ENCODE assay signal across 14 mouse cellular contexts in the genomic region with DNA sequence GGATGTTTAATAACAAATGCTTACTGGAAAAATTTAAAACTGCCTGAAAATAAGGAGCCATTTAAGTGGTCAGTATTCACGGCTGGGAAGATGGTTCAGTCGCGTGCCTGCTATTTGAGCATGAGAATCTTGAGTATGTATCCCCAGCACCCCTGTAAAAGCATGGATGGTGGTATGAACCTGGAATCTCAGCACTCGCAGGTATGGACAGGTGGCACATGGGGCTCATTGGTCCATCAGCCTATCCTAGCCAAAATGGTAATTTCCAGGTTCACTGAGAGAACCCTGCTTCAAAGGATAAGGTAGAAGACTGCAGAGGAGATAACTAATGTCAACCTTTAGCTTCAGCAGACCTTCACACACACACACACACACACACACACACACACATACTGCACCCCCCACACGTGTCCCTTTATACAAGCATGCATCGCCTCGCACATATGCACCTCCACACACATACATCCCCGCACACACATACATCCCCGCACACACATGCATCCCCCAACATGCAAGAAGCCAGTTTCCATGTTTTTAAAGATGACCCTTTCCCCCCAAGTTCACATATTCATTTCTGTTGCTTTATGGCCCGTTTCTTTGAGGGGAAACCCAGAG. TPM values are rescaled to one million over a fixed set of nuclear protein-coding genes. Genes with fewer than 3 reads are reported as not detected.
DNase-seq lines count a peak whose midpoint lies in the region; ATAC-seq and TF ChIP-seq lines count a peak whose summit lies in the region.
"Had no signal": no experiment of that assay in that cellular context is flagged by ENCODE, and none has a peak within 500 bp of the region (broad histone marks: within the 10 kb centered on the region; RNA-seq: fewer than 3 reads in every experiment).

No protein-coding gene starts in this region.

- no peaks in the 10 kb centered on the region for H3K4me1 ChIP-seq in hindbrain, embryonic 12.5 days
- H3K4me1 ChIP-seq in hindbrain, embryonic 13.5 days (replicated peaks): no peaks in the 10 kb centered on the region
- peaks cover 3% of the 10 kb centered on the region; the same call in 1 of the 2 replicates for H3K4me1 ChIP-seq in midbrain, embryonic 12.5 days
- H3K4me1 ChIP-seq in midbrain, embryonic 14.5 days (ENCODE audit: control insufficient read depth, insufficient read depth, low read length): no peaks in the 10 kb centered on the region
- H3K4me1 ChIP-seq in bone marrow macrophage, adult 2 months (ENCODE audit: control insufficient read depth, insufficient read depth, low read length): peaks cover 27% of the 10 kb centered on the region
- H3K4me1 ChIP-seq in limb, embryonic 10.5 days: no peaks in the 10 kb centered on the region
- H3K4me1 ChIP-seq: embryonic facial prominence, embryonic 15.5 days; limb, embryonic 12.5 days had no signal

- 91% methylated on average over 10 of the region's 10 CpGs for WGBS in hindbrain, embryonic 12.5 days
- 93% methylated on average over 10 of the region's 10 CpGs for WGBS in hindbrain, embryonic 13.5 days
- WGBS in midbrain, embryonic 12.5 days: 91% methylated on average over 10 of the region's 10 CpGs
- WGBS in midbrain, embryonic 14.5 days: 94% methylated on average over 10 of the region's 10 CpGs
- WGBS in limb, embryonic 10.5 days: 94% methylated on average over 10 of the region's 10 CpGs

- TF ChIP-seq POLR2A in bone marrow macrophage, adult 2 months (IDR thresholded peaks at IDR 0.05; ENCODE audit: borderline replicate concordance, low read depth, low read length): no peak

- no peaks in the 10 kb centered on the region for H3K9me3 ChIP-seq in hindbrain, embryonic 12.5 days (replicated peaks)
- no peaks in the 10 kb centered on the region for H3K9me3 ChIP-seq in hindbrain, embryonic 13.5 days
- no peaks in the 10 kb centered on the region for H3K9me3 ChIP-seq in midbrain, embryonic 12.5 days
- H3K9me3 ChIP-seq in midbrain, embryonic 14.5 days (ENCODE audit: control insufficient read depth, low read length): no peaks in the 10 kb centered on the region
- H3K9me3 ChIP-seq in limb, embryonic 10.5 days (replicated peaks): no peaks in the 10 kb centered on the region
- H3K9me3 ChIP-seq: embryonic facial prominence, embryonic 15.5 days; G1E; heart, embryonic 13.5 days; limb, embryonic 12.5 days had no signal

- H3K4me3 ChIP-seq in hindbrain, embryonic 12.5 days: no peak overlapping the region
- H3K4me3 ChIP-seq in hindbrain, embryonic 13.5 days: no peak overlapping the region
- no peak overlapping the region for H3K4me3 ChIP-seq in midbrain, embryonic 12.5 days
- no peak overlapping the region for H3K4me3 ChIP-seq in midbrain, embryonic 14.5 days (replicated peaks; ENCODE audit: low read depth, low read length)
- peak overlapping the region; percentile 87 for H3K4me3 ChIP-seq in bone marrow macrophage, adult 2 months (ENCODE audit: insufficient read depth, low read length)
- H3K4me3 ChIP-seq in limb, embryonic 10.5 days: no peak overlapping the region
- H3K4me3 ChIP-seq: embryonic facial prominence, embryonic 15.5 days; gastrocnemius, adult 2 months; heart, embryonic 13.5 days; limb, embryonic 12.5 days had no signal

- DNase-seq in midbrain, embryonic 14.5 days: no peak
- DNase-seq in limb, embryonic 10.5 days (ENCODE audit: low spot score): peak; percentile 18
- DNase-seq in cerebellum, postnatal 4 days (ENCODE audit: low spot score in 2 of 2): no peak

- H3K27me3 ChIP-seq in hindbrain, embryonic 12.5 days: no peaks in the 10 kb centered on the region
- H3K27me3 ChIP-seq in hindbrain, embryonic 13.5 days: no peaks in the 10 kb centered on the region
- H3K27me3 ChIP-seq in midbrain, embryonic 12.5 days: no peaks in the 10 kb centered on the region
- no peaks in the 10 kb centered on the region for H3K27me3 ChIP-seq in midbrain, embryonic 14.5 days (ENCODE audit: control insufficient read depth, insufficient read depth, low read length)
- no peaks in the 10 kb centered on the region for H3K27me3 ChIP-seq in limb, embryonic 10.5 days (ENCODE audit: low read depth, poor library complexity, severe bottlenecking)
- H3K27me3 ChIP-seq: embryonic facial prominence, embryonic 15.5 days; heart, embryonic 13.5 days; limb, embryonic 12.5 days had no signal

- H3K9ac ChIP-seq in hindbrain, embryonic 12.5 days: no peak overlapping the region
- no peak overlapping the region for H3K9ac ChIP-seq in hindbrain, embryonic 13.5 days
- H3K9ac ChIP-seq in midbrain, embryonic 12.5 days (replicated peaks): no peak overlapping the region
- H3K9ac ChIP-seq in midbrain, embryonic 14.5 days (replicated peaks; ENCODE audit: low read length): no peak overlapping the region
- H3K9ac ChIP-seq: embryonic facial prominence, embryonic 15.5 days; heart, embryonic 13.5 days; limb, embryonic 12.5 days; liver, embryonic 14.5 days had no signal

- H3K27ac ChIP-seq in hindbrain, embryonic 12.5 days: no peak overlapping the region
- H3K27ac ChIP-seq in hindbrain, embryonic 13.5 days: no peak overlapping the region
- no peak overlapping the region for H3K27ac ChIP-seq in midbrain, embryonic 12.5 days (replicated peaks)
- no peak overlapping the region for H3K27ac ChIP-seq in midbrain, embryonic 14.5 days (replicated peaks; ENCODE audit: low read depth, low read length)
- peak overlapping the region; percentile 100 for H3K27ac ChIP-seq in bone marrow macrophage, adult 2 months (ENCODE audit: insufficient read depth, low read depth, low read length)
- no peak overlapping the region for H3K27ac ChIP-seq in limb, embryonic 10.5 days
- H3K27ac ChIP-seq: embryonic facial prominence, embryonic 15.5 days; gastrocnemius, adult 2 months; heart, embryonic 13.5 days; limb, embryonic 12.5 days; liver, embryonic 14.5 days had no signal

- no peak for TF ChIP-seq CTCF in bone marrow macrophage, adult 2 months (IDR thresholded peaks at IDR 0.05; ENCODE audit: low read depth, low read length)

- no peak overlapping the region for H3K4me2 ChIP-seq in hindbrain, embryonic 12.5 days (replicated peaks)
- no peak overlapping the region for H3K4me2 ChIP-seq in hindbrain, embryonic 13.5 days
- no peak overlapping the region for H3K4me2 ChIP-seq in midbrain, embryonic 12.5 days (replicated peaks)
- H3K4me2 ChIP-seq in midbrain, embryonic 14.5 days (ENCODE audit: low read length): no peak overlapping the region
- H3K4me2 ChIP-seq: embryonic facial prominence, embryonic 15.5 days; heart, embryonic 13.5 days; limb, embryonic 12.5 days had no signal

- ATAC-seq in hindbrain, embryonic 12.5 days (ENCODE audit: low FRiP score): 0 out of 2 replicates have a peak, but pooled peaks have one; percentile 41
- no peak; the same call in 1 of the 2 replicates for ATAC-seq in hindbrain, embryonic 13.5 days (ENCODE audit: low FRiP score)
- peak; percentile 20; the same call in 1 of the 2 replicates for ATAC-seq in midbrain, embryonic 12.5 days (ENCODE audit: low FRiP score, low read depth)
- no peak for ATAC-seq in midbrain, embryonic 14.5 days (ENCODE audit: low FRiP score, low TSS enrichment)

- peaks cover 23% of the 10 kb centered on the region for H3K36me3 ChIP-seq in hindbrain, embryonic 12.5 days
- peaks cover 30% of the 10 kb centered on the region for H3K36me3 ChIP-seq in hindbrain, embryonic 13.5 days
- peaks cover 49% of the 10 kb centered on the region for H3K36me3 ChIP-seq in midbrain, embryonic 12.5 days
- H3K36me3 ChIP-seq in midbrain, embryonic 14.5 days (ENCODE audit: control insufficient read depth, insufficient read depth, low read length): peaks cover 34% of the 10 kb centered on the region
- no peaks in the 10 kb centered on the region for H3K36me3 ChIP-seq in limb, embryonic 10.5 days
- H3K36me3 ChIP-seq: G1E; heart, embryonic 13.5 days; limb, embryonic 12.5 days had no signal

RNA-seq across cellular contexts. Expression of a gene that starts 5.1 kb away (rescaled TPM):
- polyA plus RNA-seq in hindbrain, embryonic 12.5 days (2016; fragmentation: Nextera tagmentation; extraction: Ambion mirVana): 0.70 and 0.75 TPM in 2 replicates
- 0.47 and 0.78 TPM in 2 replicates for polyA plus RNA-seq in hindbrain, embryonic 13.5 days (2015; fragmentation: Nextera tagmentation; extraction: Ambion mirVana)
- polyA plus RNA-seq in midbrain, embryonic 12.5 days (2016; fragmentation: Nextera tagmentation; extraction: Ambion mirVana): 0.43 and 0.48 TPM in 2 replicates
- polyA plus RNA-seq in midbrain, embryonic 14.5 days (2014; fragmentation: Nextera tagmentation; extraction: Ambion mirVana): 1.00 and 1.1 TPM in 2 replicates
- polyA plus RNA-seq in bone marrow macrophage, adult 2 months (2012; ENCODE audit: insufficient read depth, insufficient read length, missing spikeins): 2,155 and 2,361 TPM in 2 replicates
- 0.05 and 0.08 TPM in 2 replicates for polyA plus RNA-seq in limb, embryonic 10.5 days (2016; fragmentation: Nextera tagmentation; extraction: Ambion mirVana)
- polyA plus RNA-seq: G1E had no signal

RNA-seq across cellular contexts. Expression of a gene that starts 35.6 kb away (rescaled TPM):
- polyA plus RNA-seq in hindbrain, embryonic 12.5 days (2016; fragmentation: Nextera tagmentation; extraction: Ambion mirVana): 56.7 and 58.6 TPM in 2 replicates
- 34.8 and 36.8 TPM in 2 replicates for polyA plus RNA-seq in hindbrain, embryonic 13.5 days (2015; fragmentation: Nextera tagmentation; extraction: Ambion mirVana)
- polyA plus RNA-seq in midbrain, embryonic 12.5 days (2016; fragmentation: Nextera tagmentation; extraction: Ambion mirVana): 63.5 and 67.3 TPM in 2 replicates
- polyA plus RNA-seq in midbrain, embryonic 14.5 days (2014; fragmentation: Nextera tagmentation; extraction: Ambion mirVana): 35.7 and 46.0 TPM in 2 replicates
- 18.5 and 19.3 TPM in 2 replicates for polyA plus RNA-seq in bone marrow macrophage, adult 2 months (2012; ENCODE audit: insufficient read depth, insufficient read length, missing spikeins)
- 1.8 and 2.3 TPM in 2 replicates for polyA plus RNA-seq in limb, embryonic 10.5 days (2016; fragmentation: Nextera tagmentation; extraction: Ambion mirVana)
- polyA plus RNA-seq: G1E had no signal

RNA-seq across cellular contexts. Expression of a gene that starts 37.9 kb away (rescaled TPM):
- polyA plus RNA-seq in hindbrain, embryonic 12.5 days (2016; fragmentation: Nextera tagmentation; extraction: Ambion mirVana): not detected in 2 replicates
- polyA plus RNA-seq in hindbrain, embryonic 13.5 days (2015; fragmentation: Nextera tagmentation; extraction: Ambion mirVana): not detected in 2 replicates
- not detected in 2 replicates for polyA plus RNA-seq in midbrain, embryonic 12.5 days (2016; fragmentation: Nextera tagmentation; extraction: Ambion mirVana)
- polyA plus RNA-seq in midbrain, embryonic 14.5 days (2014; fragmentation: Nextera tagmentation; extraction: Ambion mirVana): not detected in 2 replicates
- not detected in 2 replicates for polyA plus RNA-seq in bone marrow macrophage, adult 2 months (2012; ENCODE audit: insufficient read depth, insufficient read length, missing spikeins)
- not detected in 2 replicates for polyA plus RNA-seq in limb, embryonic 10.5 days (2016; fragmentation: Nextera tagmentation; extraction: Ambion mirVana)
- polyA plus RNA-seq: embryonic facial prominence, embryonic 15.5 days; G1E; heart, embryonic 13.5 days; limb, embryonic 12.5 days; liver, embryonic 14.5 days; stomach, embryonic 16.5 days had no signal

RNA-seq across cellular contexts. Expression of a gene that starts 48.4 kb away (rescaled TPM):
- polyA plus RNA-seq in hindbrain, embryonic 12.5 days (2016; fragmentation: Nextera tagmentation; extraction: Ambion mirVana): not detected in 2 replicates
- polyA plus RNA-seq in hindbrain, embryonic 13.5 days (2015; fragmentation: Nextera tagmentation; extraction: Ambion mirVana): not detected in 2 replicates
- polyA plus RNA-seq in midbrain, embryonic 12.5 days (2016; fragmentation: Nextera tagmentation; extraction: Ambion mirVana): not detected in 2 replicates
- polyA plus RNA-seq in midbrain, embryonic 14.5 days (2014; fragmentation: Nextera tagmentation; extraction: Ambion mirVana): not detected in 2 replicates
- not detected in 2 replicates for polyA plus RNA-seq in bone marrow macrophage, adult 2 months (2012; ENCODE audit: insufficient read depth, insufficient read length, missing spikeins)
- not detected in 2 replicates for polyA plus RNA-seq in limb, embryonic 10.5 days (2016; fragmentation: Nextera tagmentation; extraction: Ambion mirVana)
- polyA plus RNA-seq: G1E; heart, embryonic 13.5 days; limb, embryonic 12.5 days; liver, embryonic 14.5 days; stomach, embryonic 16.5 days had no signal

Comparison
In these comparisons a context has a peak if more than half of its experiments do, and no peak if none do; other contexts are left out.
1. ATAC-seq: peak in hindbrain, embryonic 12.5 days (single experiment) and midbrain, embryonic 12.5 days (single experiment); none in hindbrain, embryonic 13.5 days (single experiment) and midbrain, embryonic 14.5 days (single experiment).
2. RNA of a gene that starts 5.1 kb away (polyA plus RNA-seq): 2,155 to 2,361 TPM in bone marrow macrophage, adult 2 months; 1.00 to 1.1 TPM in midbrain, embryonic 14.5 days, 0.47 to 0.78 TPM in hindbrain, embryonic 13.5 days, 0.70 to 0.75 TPM in hindbrain, embryonic 12.5 days, 0.43 to 0.48 TPM in midbrain, embryonic 12.5 days and 0.05 to 0.08 TPM in limb, embryonic 10.5 days; every median in the first group is over 1,000 times any median in the second.